In genomic region chr2:13793969-13794363, GRCm38 (mm10) we compare ENCODE assay signal across 7 mouse cellular contexts. TPM values are rescaled to one million over a fixed set of nuclear protein-coding genes. Genes with fewer than 3 reads are reported as not detected.
A peak's percentile ranks its signal among the peaks of the same experiment; 100 is the strongest.
DNase-seq lines count a peak whose midpoint lies in the region; ATAC-seq and TF ChIP-seq lines count a peak whose summit lies in the region.

St8sia6 (minus strand) TSS chr2:13794064.

- H3K36me3 ChIP-seq in megakaryocyte, embryonic 14.5 days (replicated peaks; ENCODE audit: low read length), result no peaks in the 10 kb centered on the region
- H3K36me3 ChIP-seq in forebrain, embryonic 12.5 days (replicated peaks), result no peaks in the 10 kb centered on the region
- H3K36me3 ChIP-seq in limb, embryonic 11.5 days (ENCODE audit: control insufficient read depth, insufficient read depth, low read length), result no peaks in the 10 kb centered on the region
- no peaks in the 10 kb centered on the region for H3K36me3 ChIP-seq in small intestine, adult 2 months (ENCODE audit: control insufficient read depth, insufficient read depth, low read length)

- peaks cover 30% of the 10 kb centered on the region for H3K4me1 ChIP-seq in megakaryocyte, embryonic 14.5 days
- peaks cover 9% of the 10 kb centered on the region for H3K4me1 ChIP-seq in forebrain, embryonic 12.5 days
- H3K4me1 ChIP-seq in limb, embryonic 11.5 days (ENCODE audit: control insufficient read depth, insufficient read depth, low read length), result no peaks in the 10 kb centered on the region
- H3K4me1 ChIP-seq in small intestine, adult 2 months (ENCODE audit: control insufficient read depth, insufficient read depth, insufficient read length, low read length), result no peaks in the 10 kb centered on the region

- intact Hi-C loops in left cerebral cortex, postnatal 36 days (cut with DNase I), result no loop called here

- 59% methylated on average over 8 of the region's 8 CpGs for WGBS in forebrain, embryonic 12.5 days
- WGBS in limb, embryonic 11.5 days, result 50% methylated on average over 8 of the region's 8 CpGs
- WGBS in small intestine, adult 2 months, result 52% methylated on average over 8 of the region's 8 CpGs

- peaks cover 53% of the 10 kb centered on the region for H3K27me3 ChIP-seq in megakaryocyte, embryonic 14.5 days (replicated peaks)
- peaks cover 39% of the 10 kb centered on the region for H3K27me3 ChIP-seq in forebrain, embryonic 12.5 days
- peaks cover 19% of the 10 kb centered on the region for H3K27me3 ChIP-seq in limb, embryonic 11.5 days (ENCODE audit: control insufficient read depth, insufficient read depth, low read length)
- peaks cover 10% of the 10 kb centered on the region for H3K27me3 ChIP-seq in small intestine, adult 2 months (ENCODE audit: control insufficient read depth, insufficient read depth, low read length)

- peak within 1 kb of the TSS; percentile 95 for H3K4me3 ChIP-seq in megakaryocyte, embryonic 14.5 days (replicated peaks)
- peak within 1 kb of the TSS; percentile 67 for H3K4me3 ChIP-seq in forebrain, embryonic 12.5 days (replicated peaks)
- H3K4me3 ChIP-seq in limb, embryonic 11.5 days (ENCODE audit: low read depth, low read length), result peak within 1 kb of the TSS; percentile 46
- peak within 1 kb of the TSS; percentile 60 for H3K4me3 ChIP-seq in small intestine, adult 2 months (ENCODE audit: low read depth, low read length)

- DNase-seq in limb, embryonic 11.5 days (ENCODE audit: low spot score), result no peak
- DNase-seq in ovary, postnatal 10 days (ENCODE audit: low spot score), result no peak
- DNase-seq in left cerebral cortex, postnatal 36 days (ENCODE audit: low spot score in 2 of 2), result no peak

- H3K9me3 ChIP-seq in megakaryocyte, embryonic 14.5 days, result no peaks in the 10 kb centered on the region
- no peaks in the 10 kb centered on the region for H3K9me3 ChIP-seq in forebrain, embryonic 12.5 days
- 0 out of 2 replicates have a peak, but pooled peaks cover 4% of the 10 kb centered on the region for H3K9me3 ChIP-seq in limb, embryonic 11.5 days (ENCODE audit: control insufficient read depth, low read length)

- H3K4me2 ChIP-seq in forebrain, embryonic 12.5 days, result peak within 1 kb of the TSS; percentile 87
- H3K4me2 ChIP-seq in limb, embryonic 11.5 days (ENCODE audit: low read depth, severe bottlenecking), result peak within 1 kb of the TSS; percentile 94

- no peak for TF ChIP-seq CTCF in small intestine, adult 2 months (IDR thresholded peaks at IDR 0.05; ENCODE audit: extremely low read depth, insufficient read length, insufficient replicate concordance, low read depth, low read length)

- no peak for ATAC-seq in megakaryocyte, adult 5-6 weeks (ENCODE audit: poor library complexity, severe bottlenecking)
- ATAC-seq in forebrain, embryonic 12.5 days (ENCODE audit: low FRiP score), result no peak
- no peak for ATAC-seq in limb, embryonic 11.5 days (ENCODE audit: insufficient number of reproducible peaks, low FRiP score, low TSS enrichment, low read depth)

- H3K9ac ChIP-seq in forebrain, embryonic 12.5 days, result peak within 1 kb of the TSS; percentile 59
- H3K9ac ChIP-seq in limb, embryonic 11.5 days (ENCODE audit: low read length), result peak within 1 kb of the TSS; percentile 65

- TF ChIP-seq POLR2A in small intestine, adult 2 months (IDR thresholded peaks at IDR 0.05; ENCODE audit: low read depth, low read length), result no peak

- no peak within 1 kb of the TSS for H3K27ac ChIP-seq in forebrain, embryonic 12.5 days
- H3K27ac ChIP-seq in limb, embryonic 11.5 days (replicated peaks; ENCODE audit: low read depth, low read length), result no peak within 1 kb of the TSS
- H3K27ac ChIP-seq in small intestine, adult 2 months (ENCODE audit: insufficient read depth, low read depth, low read length), result no peak within 1 kb of the TSS

RNA-seq across cellular contexts. Expression of gene St8sia6, which starts in this region (rescaled TPM):
- 0.50 TPM in 1 of 2 replicates, not detected in the other for polyA plus RNA-seq in megakaryocyte, embryonic 14.5 days (2012; ENCODE audit: insufficient read depth, low replicate concordance)
- total RNA-seq in megakaryocyte, adult 5-6 weeks (2015), result 1.6 and 4.2 TPM in 2 replicates
- 1.6 and 3.5 TPM in 2 replicates for total RNA-seq in megakaryocyte, adult 5-6 weeks (2017)
- polyA plus RNA-seq in forebrain, embryonic 12.5 days (2016; fragmentation: Nextera tagmentation; extraction: Ambion mirVana), result 0.64 and 0.77 TPM in 2 replicates
- polyA plus RNA-seq in limb, embryonic 11.5 days (2014; fragmentation: Nextera tagmentation; extraction: Ambion mirVana), result 1.1 and 1.4 TPM in 2 replicates
- polyA plus RNA-seq in small intestine, adult 2 months (2012; rRNA removed), result 0.55 and 1.3 TPM in 2 replicates
- 1 to 10 TPM in 1 of 2 experiments, under 1 TPM in 1; 0.67 to 1.4 TPM for total RNA-seq in left cerebral cortex, postnatal 36 days (2021)
